Mouse (Mus musculus) MEL (cell line): ENCODE results near the gene Exoc4. TPM values are rescaled to one million over a fixed set of nuclear protein-coding genes. Genes with fewer than 3 reads are reported as not detected.

Source experiments
- DNase-seq: peaks from one replicate; pipeline ENCODE4 v3.0.0; 2011; ENCODE audit warnings: low read depth, low spot score
- H3K27ac ChIP-seq: 2 replicates; pipeline ENCODE4 v1.5.1; 2012; ENCODE audit warnings: low read depth, mild to moderate bottlenecking, control low read depth, low read length, moderate library complexity; ENCODE audit not compliant: control insufficient read depth
- H3K27me3 ChIP-seq, 2 experiments: fragments of 150-350 bp in 1 of 2; sonication (generic) in 1 of 2; 2 replicates each; pipeline ENCODE4 v1.6.1; 2012; ENCODE audit warnings: low read length in 2 of 2, mild to moderate bottlenecking in 2 of 2, improper control_type of control experiment in 1 of 2, moderate library complexity in 1 of 2; ENCODE audit not compliant: insufficient read depth in 2 of 2, control insufficient read depth in 1 of 2
- H3K36me3 ChIP-seq, 2 experiments: 2 replicates each; pipeline ENCODE4 v1.6.1; 2012 to 2014; ENCODE audit warnings: low read length in 2 of 2, improper control_type of control experiment in 1 of 2, inconsistent platforms in 1 of 2, mild to moderate bottlenecking in 1 of 2; ENCODE audit not compliant: insufficient read depth in 2 of 2, control insufficient read depth in 1 of 2
- H3K4me1 ChIP-seq, 2 experiments: fragments of 150-350 bp in 1 of 2; sonication (generic) in 1 of 2; 2 replicates each; pipeline ENCODE4 v1.6.1; 2012; ENCODE audit warnings: low read length in 2 of 2, improper control_type of control experiment in 1 of 2, mild to moderate bottlenecking in 1 of 2; ENCODE audit not compliant: insufficient read depth in 2 of 2, control insufficient read depth in 1 of 2
- H3K4me3 ChIP-seq, 2 experiments: fragments of 150-350 bp in 1 of 2; sonication (generic) in 1 of 2; 2 replicates each; pipeline ENCODE4 v1.5.1; 2012; ENCODE audit warnings: low read depth in 2 of 2, low read length in 2 of 2, mild to moderate bottlenecking in 2 of 2, moderate library complexity in 2 of 2, control low read depth in 1 of 2, improper control_type of control experiment in 1 of 2; ENCODE audit not compliant: control insufficient read depth in 1 of 2, insufficient read depth in 1 of 2
- H3K79me2 ChIP-seq: 2 replicates; pipeline ENCODE4 v1.6.1; 2012; ENCODE audit warnings: mild to moderate bottlenecking, low read length, moderate library complexity; ENCODE audit not compliant: control insufficient read depth, poor library complexity, insufficient read depth
- H3K9ac ChIP-seq: 2 replicates; pipeline ENCODE4 v1.6.1; 2012; ENCODE audit warnings: low read depth, mild to moderate bottlenecking, control low read depth, low read length, moderate library complexity; ENCODE audit not compliant: control insufficient read depth, poor library complexity, severe bottlenecking
- H3K9me3 ChIP-seq: fragments of 150-350 bp; sonication (generic); replicated peaks from 2 replicates; pipeline ENCODE4 v1.6.1; 2012; ENCODE audit warnings: mild to moderate bottlenecking, low read length, improper control_type of control experiment, moderate library complexity; ENCODE audit not compliant: insufficient read depth
- CHD1 ChIP-seq: IDR thresholded peaks from 2 replicates; pipeline ENCODE4 v1.6.1; 2012; ENCODE audit warnings: low read depth, mild to moderate bottlenecking, inconsistent platforms, low read length, improper control_type of control experiment
- CTCF ChIP-seq, 3 experiments: IDR thresholded peaks in 2 of 3; conservative IDR thresholded peaks in 1 of 3; 2 replicates each; pipeline ENCODE4 v1.5.1; 2011 to 2012; ENCODE audit warnings: low read length in 3 of 3, low read depth in 2 of 3, mild to moderate bottlenecking in 2 of 3, improper control_type of control experiment in 1 of 3, inconsistent platforms in 1 of 3, mixed read lengths in 1 of 3, moderate library complexity in 1 of 3; ENCODE audit not compliant: control insufficient read depth in 1 of 3, insufficient read depth in 1 of 3, poor library complexity in 1 of 3, severe bottlenecking in 1 of 3
- E2F4 ChIP-seq: IDR thresholded peaks from 2 replicates; pipeline ENCODE4 v1.6.1; 2011; ENCODE audit warnings: low read depth, low read length, improper control_type of control experiment, borderline replicate concordance
- ETS1 ChIP-seq: IDR thresholded peaks from 2 replicates; pipeline ENCODE4 v1.6.1; 2012; ENCODE audit warnings: low read depth, mild to moderate bottlenecking, inconsistent platforms, low read length, improper control_type of control experiment, moderate library complexity
- GABPA ChIP-seq: IDR thresholded peaks from 2 replicates; pipeline ENCODE4 v1.6.1; 2012; ENCODE audit warnings: low read depth, mild to moderate bottlenecking, inconsistent platforms, low read length, improper control_type of control experiment, moderate library complexity
- HCFC1 ChIP-seq: IDR thresholded peaks from 2 replicates; pipeline ENCODE4 v1.6.1; 2012; ENCODE audit warnings: low read depth, mild to moderate bottlenecking, inconsistent platforms, low read length, improper control_type of control experiment, moderate library complexity
- KAT2A ChIP-seq: conservative IDR thresholded peaks from 2 replicates; pipeline ENCODE4 v1.6.1; 2012; ENCODE audit warnings: low read depth, low read length, improper control_type of control experiment, inconsistent platforms
- MAFK ChIP-seq: IDR thresholded peaks from 2 replicates; pipeline ENCODE4 v1.6.1; 2011; ENCODE audit warnings: low read depth, mild to moderate bottlenecking, low read length, improper control_type of control experiment, borderline replicate concordance
- MEF2A ChIP-seq: IDR thresholded peaks from 2 replicates; pipeline ENCODE4 v1.6.1; 2014; ENCODE audit warnings: low read depth, mild to moderate bottlenecking, inconsistent platforms, low read length, improper control_type of control experiment; ENCODE audit not compliant: poor library complexity, insufficient replicate concordance, severe bottlenecking; ENCODE audit errors: extremely low read depth
- MXI1 ChIP-seq: IDR thresholded peaks from 2 replicates; pipeline ENCODE4 v1.6.1; 2011; ENCODE audit warnings: mild to moderate bottlenecking, low read depth, low read length, improper control_type of control experiment
- MYB ChIP-seq: IDR thresholded peaks from 2 replicates; pipeline ENCODE4 v1.6.1; 2011; ENCODE audit warnings: mild to moderate bottlenecking, low read depth, low read length, improper control_type of control experiment
- POLR2A ChIP-seq, 2 experiments: IDR thresholded peaks; 2 replicates each; pipeline ENCODE4 v1.6.1; 2011 to 2012; ENCODE audit warnings: low read length in 2 of 2, mild to moderate bottlenecking in 2 of 2, control low read depth in 1 of 2, improper control_type of control experiment in 1 of 2, low read depth in 1 of 2, moderate library complexity in 1 of 2; ENCODE audit not compliant: control insufficient read depth in 1 of 2, insufficient read depth in 1 of 2, poor library complexity in 1 of 2
- POLR2AphosphoS2 ChIP-seq: IDR thresholded peaks from 2 replicates; pipeline ENCODE4 v1.6.1; 2011; ENCODE audit warnings: low read length, improper control_type of control experiment
- POLR2AphosphoS5 ChIP-seq: IDR thresholded peaks from 2 replicates; pipeline ENCODE4 v1.6.1; 2012; ENCODE audit warnings: low read depth, borderline replicate concordance, mild to moderate bottlenecking, inconsistent platforms, low read length, moderate library complexity, mixed read lengths
- SIN3A ChIP-seq: IDR thresholded peaks from 2 replicates; pipeline ENCODE4 v1.6.1; 2012; ENCODE audit warnings: low read length, improper control_type of control experiment, inconsistent platforms
- SMC3 ChIP-seq: IDR thresholded peaks from 2 replicates; pipeline ENCODE4 v1.6.1; 2011; ENCODE audit warnings: low read depth, low read length, improper control_type of control experiment
- TAL1 ChIP-seq: IDR thresholded peaks from 2 replicates; pipeline ENCODE4 v1.6.1; 2012; ENCODE audit warnings: mild to moderate bottlenecking, inconsistent platforms, low read length, moderate library complexity, mixed read lengths
- TBP ChIP-seq: IDR thresholded peaks from 2 replicates; pipeline ENCODE4 v1.8.0; 2011; ENCODE audit warnings: low read depth, low read length, improper control_type of control experiment
- UBTF ChIP-seq: IDR thresholded peaks from 2 replicates; pipeline ENCODE4 v1.6.1; 2012; ENCODE audit warnings: low read depth, mild to moderate bottlenecking, inconsistent platforms, low read length, improper control_type of control experiment, moderate library complexity, borderline replicate concordance; ENCODE audit not compliant: insufficient read depth
- ZC3H11A ChIP-seq: IDR thresholded peaks from 2 replicates; pipeline ENCODE4 v1.6.1; 2012; ENCODE audit warnings: low read depth, mild to moderate bottlenecking, inconsistent platforms, low read length, improper control_type of control experiment
- ZKSCAN1 ChIP-seq: IDR thresholded peaks from 2 replicates; pipeline ENCODE4 v1.6.1; 2012; ENCODE audit warnings: low read depth, mild to moderate bottlenecking, inconsistent platforms, low read length, improper control_type of control experiment, moderate library complexity
- ZMIZ1 ChIP-seq: IDR thresholded peaks from 2 replicates; pipeline ENCODE4 v1.6.1; 2012; ENCODE audit warnings: low read depth, mild to moderate bottlenecking, inconsistent platforms, low read length, improper control_type of control experiment, moderate library complexity
- ZNF384 ChIP-seq: IDR thresholded peaks from 2 replicates; pipeline ENCODE4 v1.6.1; 2012; ENCODE audit warnings: low read depth, mild to moderate bottlenecking, inconsistent platforms, low read length, improper control_type of control experiment
- polyA plus RNA-seq, 2 experiments: library from polyadenylated mRNA; stranded (reverse) in 1 of 2; unstranded in 1 of 2; fragments of >175 nt in 1 of 2; fragments of >200 nt in 1 of 2; gene quantifications; 2 replicates each; pipeline versions ENCODE4 v1.2.1 to v1.2.4; 2012; ENCODE audit warnings: low replicate concordance in 2 of 2, low read depth in 1 of 2; ENCODE audit not compliant: insufficient read length in 2 of 2, insufficient read depth in 1 of 2, missing spikeins in 1 of 2
- total RNA-seq: library from RNA; depleted of rRNA; stranded (reverse); fragments of 300-350 nt; gene quantifications from 2 replicates; pipeline ENCODE4 v1.2.3, GENCODE M21; 2012

Exoc4 gene
- total and polyA plus RNA-seq, 3 experiments, result 16.4 to 22.6 TPM; not detected in 1

DNA sequence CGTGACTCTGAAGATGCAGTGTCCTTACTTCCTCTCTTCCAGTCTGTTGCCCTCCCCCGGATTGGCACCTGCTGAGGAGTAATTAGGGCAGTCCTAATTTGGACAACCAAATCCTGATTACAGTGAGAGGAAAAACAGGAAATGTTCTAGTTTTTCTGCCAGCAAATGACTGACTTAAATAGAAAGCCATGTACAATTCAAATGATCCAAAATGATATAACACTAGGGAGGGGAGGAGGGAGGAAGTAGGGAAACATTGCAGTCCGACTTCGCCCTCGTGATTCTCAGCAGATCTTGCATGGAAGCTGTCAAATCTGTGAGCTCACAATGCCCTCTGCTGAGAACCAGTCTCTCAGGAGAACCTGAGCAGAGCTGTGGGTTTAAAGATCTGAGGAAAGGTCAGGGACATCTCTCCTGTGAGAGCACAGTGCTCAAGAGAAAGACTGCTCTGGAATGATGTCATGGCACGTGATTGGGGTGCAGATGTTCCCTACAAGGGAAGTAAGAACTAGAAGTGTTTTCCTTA lies 575.0 kb downstream of the Exoc4 start:
- H3K4me3 ChIP-seq, result no peak overlapping the region
- DNase-seq, result no peak
- H3K4me1 ChIP-seq, result no peaks in the 10 kb centered on the region
- no peaks in the 10 kb centered on the region for H3K9me3 ChIP-seq
- H3K36me3 ChIP-seq, result no peaks in the 10 kb centered on the region
- H3K79me2 ChIP-seq, result no peaks in the 10 kb centered on the region
- no peak for TF ChIP-seq GABPA
- TF ChIP-seq ZMIZ1, result no peak
- no peak for TF ChIP-seq CHD1
- no peak for TF ChIP-seq MXI1
- no peak for TF ChIP-seq SIN3A
- TF ChIP-seq MYB, result no peak
- no peak for TF ChIP-seq POLR2AphosphoS5
- no peaks in the 10 kb centered on the region for H3K27me3 ChIP-seq
- no peak overlapping the region for H3K9ac ChIP-seq
- H3K27ac ChIP-seq, result no peak overlapping the region

DNA sequence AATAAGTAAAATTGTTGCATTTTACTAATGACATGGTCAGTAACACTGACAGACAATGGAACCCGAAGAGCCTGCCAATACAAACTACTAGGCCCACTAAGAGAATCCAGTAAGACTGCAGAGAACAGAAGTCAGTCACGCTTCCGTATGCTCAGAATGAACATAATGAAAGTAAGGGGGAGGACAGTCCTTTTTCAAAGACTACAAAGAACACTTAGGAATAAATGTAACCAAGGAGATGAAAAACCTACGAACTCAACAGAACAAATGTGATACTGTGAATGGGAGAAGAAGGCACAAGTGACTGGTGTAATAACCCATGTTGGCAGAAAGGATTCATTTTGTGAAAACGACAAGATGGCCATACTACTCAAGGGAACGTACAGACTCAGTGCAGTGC lies 579.6 kb downstream of the Exoc4 start:
- no peaks in the 10 kb centered on the region for H3K36me3 ChIP-seq
- TF ChIP-seq ZNF384 (no peak), TBP (no peak), MEF2A (no peak), TAL1 (no peak), CTCF (IDR thresholded peaks at IDR 0.05 in 2 of 3, conservative IDR thresholded peaks at IDR 0.05 in 1 of 3; ENCODE audit: control insufficient read depth in 1 of 3, insufficient read depth in 1 of 3, low read depth in 2 of 3, low read length in 3 of 3, poor library complexity in 1 of 3, severe bottlenecking in 1 of 3) (no peak), POLR2AphosphoS5 (no peak), MAFK (no peak), E2F4 (no peak)
- TF ChIP-seq, all 39 proteins: peak for 0
- no peaks in the 10 kb centered on the region for H3K9me3 ChIP-seq
- H3K27ac ChIP-seq, result no peak overlapping the region
- H3K4me1 ChIP-seq, result no peaks in the 10 kb centered on the region
- no peak overlapping the region for H3K9ac ChIP-seq
- no peaks in the 10 kb centered on the region for H3K79me2 ChIP-seq
- no peak for DNase-seq
- H3K4me3 ChIP-seq, result no peak overlapping the region
- H3K27me3 ChIP-seq, result no peaks in the 10 kb centered on the region

DNA sequence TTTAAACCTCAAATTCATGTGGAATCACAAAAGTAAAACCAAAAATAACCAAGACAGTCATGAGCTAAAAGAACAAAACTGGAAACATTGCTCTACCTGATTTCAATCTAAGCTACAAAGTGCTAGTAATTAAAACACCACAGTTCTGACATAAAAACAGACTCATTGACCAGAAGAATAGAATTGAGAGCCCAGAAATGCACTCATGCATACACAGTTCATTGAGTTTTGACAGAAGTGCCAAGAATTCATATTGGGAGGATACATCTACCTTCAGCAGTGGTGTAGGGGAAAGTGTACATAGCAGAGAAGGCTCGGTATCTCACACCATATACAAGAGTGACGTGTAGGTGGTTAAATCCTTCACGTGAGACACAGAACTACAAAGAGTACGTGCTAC lies 580.4 kb downstream of the Exoc4 start:
- H3K27ac ChIP-seq, result no peak overlapping the region
- no peak for DNase-seq
- H3K9ac ChIP-seq, result no peak overlapping the region
- no peaks in the 10 kb centered on the region for H3K4me1 ChIP-seq
- H3K9me3 ChIP-seq, result no peaks in the 10 kb centered on the region
- no peak overlapping the region for H3K4me3 ChIP-seq
- no peaks in the 10 kb centered on the region for H3K79me2 ChIP-seq
- no peaks in the 10 kb centered on the region for H3K36me3 ChIP-seq
- no peaks in the 10 kb centered on the region for H3K27me3 ChIP-seq
- TF ChIP-seq ZC3H11A (no peak), MAFK (no peak), SMC3 (no peak), ZNF384 (no peak), MXI1 (no peak), ETS1 (no peak), POLR2AphosphoS5 (no peak), POLR2A (IDR thresholded peaks at IDR 0.05; ENCODE audit: control insufficient read depth in 1 of 2, insufficient read depth in 1 of 2, low read depth in 1 of 2, low read length in 2 of 2, poor library complexity in 1 of 2) (no peak), KAT2A (no peak), UBTF (no peak), POLR2AphosphoS2 (no peak), ZKSCAN1 (no peak), HCFC1 (no peak)
